Mouse (Mus musculus): Measurements from ENCODE around the gene Hsf2.

- TF ChIP-seq CTCF (IDR thresholded peaks at IDR 0.05; ENCODE audit: borderline replicate concordance, extremely low read depth, insufficient read depth, insufficient read length) (no peak), POLR2A (IDR thresholded peaks at IDR 0.05; ENCODE audit: borderline replicate concordance, extremely low read depth, insufficient read depth, insufficient read length, poor library complexity, severe bottlenecking) (no peak)
Observed at GRCm38 (mm10) chr10:57486542-57487071, 422 bp downstream of the Hsf2 start.
